Mouse (Mus musculus): ENCODE measurements around the gene Sp8.

GRCm38 (mm10) chr12:118853331-118853730 lies 7.2 kb downstream of the Sp8 start:
- TF ChIP-seq REST (IDR thresholded peaks at IDR 0.05; ENCODE audit: insufficient read depth, insufficient read length) (no peak), MAX (IDR thresholded peaks at IDR 0.05; ENCODE audit: low read depth) (no peak), POLR2A (IDR thresholded peaks at IDR 0.05; ENCODE audit: insufficient read length, low read depth) (no peak), POLR2AphosphoS2 (IDR thresholded peaks at IDR 0.05; ENCODE audit: insufficient read length, low read depth) (no peak)
